Mouse (Mus musculus): ENCODE measurements around the gene Slc25a22. TPM values are rescaled to one million over a fixed set of nuclear protein-coding genes. Genes with fewer than 3 reads are reported as not detected.
A peak's percentile ranks its signal among the peaks of the same experiment; 100 is the strongest.
"Not testable (repeated sequence)": the region's sequence is repeated elsewhere in the genome, so short reads cannot be mapped to it uniquely, and the experiment has no call there.

The Slc25a22 gene
- polyA plus RNA-seq, 1 experiment from 2014 or later = 71.3 TPM

DNA sequence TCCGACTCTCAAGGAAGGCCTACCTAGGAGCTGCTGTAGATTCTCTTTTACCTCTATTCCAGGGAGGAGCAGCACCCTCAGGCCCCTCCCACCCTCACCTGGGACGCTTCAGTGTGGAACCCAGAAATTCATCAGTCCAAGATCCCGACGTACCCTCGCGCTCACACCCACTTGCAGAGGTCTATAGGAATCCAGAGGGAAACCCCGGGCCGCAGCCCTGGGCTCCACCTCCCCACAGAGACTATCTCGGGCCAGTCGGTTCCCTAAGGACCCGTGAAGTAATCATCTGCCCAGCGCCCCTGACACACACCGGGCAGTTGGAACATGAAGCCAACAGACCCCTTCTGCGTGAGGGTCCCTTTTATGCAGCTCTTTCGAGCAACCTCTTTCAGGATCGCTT lies 24.4 kb downstream of the Slc25a22 start:
- H3K27me3 ChIP-seq = no peaks in the 10 kb centered on the region
- H3K4me3 ChIP-seq (replicated peaks) = peak overlapping the region; percentile 76
- H3K9me3 ChIP-seq = no peaks in the 10 kb centered on the region
- ATAC-seq = peak; percentile 59
- H3K36me3 ChIP-seq = peaks cover 21% of the 10 kb centered on the region
- peaks cover 27% of the 10 kb centered on the region for H3K4me1 ChIP-seq (replicated peaks)
- peak overlapping the region; percentile 93 for H3K9ac ChIP-seq (replicated peaks)
- peak overlapping the region; percentile 88 for H3K27ac ChIP-seq
- WGBS = 5% methylated on average over 16 of the region's 16 CpGs
- H3K4me2 ChIP-seq (replicated peaks) = peak overlapping the region; percentile 89

DNA sequence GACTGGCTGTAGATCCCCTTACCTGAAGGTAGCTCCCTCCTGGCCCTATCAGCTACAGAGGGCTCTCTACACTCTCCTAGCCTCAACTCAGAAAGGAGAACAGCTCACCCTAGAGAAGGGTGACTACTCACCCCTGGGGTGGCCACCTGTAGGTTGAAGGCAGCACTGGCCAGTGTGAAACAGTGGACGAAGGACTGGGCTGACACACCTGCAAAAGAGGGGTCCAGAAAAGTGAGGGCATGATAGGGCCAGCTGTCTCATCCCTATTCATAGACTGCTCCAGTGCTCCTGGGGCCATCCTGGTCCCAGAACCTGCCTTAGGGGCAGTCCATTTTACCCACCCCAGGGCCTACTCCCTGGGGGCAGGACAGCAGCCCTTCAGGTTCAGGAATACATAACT lies 26.0 kb downstream of the Slc25a22 start:
- H3K36me3 ChIP-seq = peaks cover 31% of the 10 kb centered on the region
- 100% methylated on average over 1 of the region's 1 CpGs for WGBS
- no peak overlapping the region for H3K4me2 ChIP-seq (replicated peaks)
- H3K4me1 ChIP-seq (replicated peaks) = peaks cover 27% of the 10 kb centered on the region
- H3K9ac ChIP-seq (replicated peaks) = peak overlapping the region; percentile 23; the same call in 1 of the 2 replicates
- H3K4me3 ChIP-seq (replicated peaks) = no peak overlapping the region
- H3K27me3 ChIP-seq = no peaks in the 10 kb centered on the region
- H3K27ac ChIP-seq = no peak overlapping the region
- no peak for ATAC-seq
- no peaks in the 10 kb centered on the region for H3K9me3 ChIP-seq

DNA sequence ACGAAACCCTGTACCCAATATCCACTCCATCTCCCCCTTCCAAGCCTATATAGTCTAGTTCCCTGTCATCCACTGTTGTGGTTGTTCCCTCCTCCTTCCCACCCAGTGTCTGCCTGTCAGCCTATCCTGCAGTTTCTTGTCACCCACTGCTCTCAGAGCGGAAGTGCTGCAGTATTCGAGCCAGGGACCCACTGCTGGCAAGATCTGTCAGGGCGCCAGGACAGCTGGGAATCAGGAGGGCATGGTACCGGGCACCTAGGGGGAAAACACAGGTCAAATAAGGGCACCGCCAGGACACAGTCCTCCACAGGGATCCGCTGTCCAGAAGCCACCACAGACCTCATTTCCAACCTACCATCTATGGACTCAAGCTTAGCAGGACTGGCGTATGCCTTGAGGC lies 27.1 kb downstream of the Slc25a22 start:
- H3K27ac ChIP-seq = no peak overlapping the region
- no peaks in the 10 kb centered on the region for H3K27me3 ChIP-seq
- ATAC-seq = no peak
- H3K4me3 ChIP-seq (replicated peaks) = no peak overlapping the region
- 96% methylated on average over 8 of the region's 8 CpGs for WGBS
- H3K36me3 ChIP-seq = peaks cover 31% of the 10 kb centered on the region
- no peak overlapping the region for H3K4me2 ChIP-seq (replicated peaks)
- peaks cover 27% of the 10 kb centered on the region for H3K4me1 ChIP-seq (replicated peaks)
- no peaks in the 10 kb centered on the region for H3K9me3 ChIP-seq
- H3K9ac ChIP-seq (replicated peaks) = 0 out of 2 replicates have a peak overlapping the region, but pooled peaks have one; percentile 30

- no peak overlapping the region for H3K4me2 ChIP-seq (replicated peaks)
- WGBS = 8% methylated on average over 11 of the region's 11 CpGs
Measured at GRCm38 (mm10) chr7:141408833-141409232, 28.9 kb downstream of the Slc25a22 start.

DNA sequence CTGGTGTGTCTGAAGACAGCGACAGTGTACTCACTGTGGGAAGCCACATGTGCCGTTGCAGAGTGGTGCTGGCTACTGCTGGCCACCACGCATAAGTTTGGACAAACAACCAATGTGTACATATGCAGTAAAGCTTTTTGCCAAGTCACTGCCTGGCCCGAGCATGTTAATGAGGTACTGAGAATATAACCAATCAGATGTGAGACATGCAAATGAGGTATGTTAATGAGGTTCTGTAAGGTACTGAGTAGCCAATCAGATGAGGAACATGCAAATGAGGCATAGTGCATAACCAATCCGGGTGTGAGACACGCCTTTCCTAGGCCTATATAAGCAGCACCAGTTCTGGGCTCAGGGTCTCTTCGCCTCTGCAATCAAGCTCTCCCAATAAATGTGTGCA lies 30.0 kb downstream of the Slc25a22 start:
- whole genome bisulfite sequencing = 96% methylated on average over 7 of the region's 7 CpGs
- not testable (repeated sequence) for H3K27me3 ChIP-seq; H3K9ac ChIP-seq (replicated peaks); H3K27ac ChIP-seq; H3K9me3 ChIP-seq; ATAC-seq; H3K4me3 ChIP-seq (replicated peaks); H3K4me2 ChIP-seq (replicated peaks)
- Histone ChIP-seq H3K36me3 (peaks cover 41% of the 10 kb centered on the region), H3K4me1 (replicated peaks) (peaks cover 14% of the 10 kb centered on the region)

More at GRCm38 (mm10) chr7:141408833-141409232, 28.9 kb downstream of the Slc25a22 start:
- Histone ChIP-seq H3K36me3 (peaks cover 34% of the 10 kb centered on the region), H3K27me3 (no peaks in the 10 kb centered on the region), H3K9ac (replicated peaks) (no peak overlapping the region), H3K9me3 (no peaks in the 10 kb centered on the region), H3K27ac (0 out of 2 replicates have a peak overlapping the region, but pooled peaks have one; percentile 2), H3K4me1 (replicated peaks) (peaks cover 22% of the 10 kb centered on the region), H3K4me3 (replicated peaks) (no peak overlapping the region)
- ATAC-seq = peak; percentile 62

GRCm38 (mm10) chr7:141405466-141405865 lies 32.2 kb downstream of the Slc25a22 start:
- H3K27ac ChIP-seq = no peak overlapping the region
- H3K4me2 ChIP-seq (replicated peaks) = no peak overlapping the region
- WGBS = 82% methylated on average over 4 of the region's 4 CpGs
- peaks cover 60% of the 10 kb centered on the region for H3K36me3 ChIP-seq
- 0 out of 2 replicates have a peak, but pooled peaks cover 4% of the 10 kb centered on the region for H3K4me1 ChIP-seq (replicated peaks)
- H3K9me3 ChIP-seq = no peaks in the 10 kb centered on the region
- H3K27me3 ChIP-seq = no peaks in the 10 kb centered on the region
- H3K4me3 ChIP-seq (replicated peaks) = no peak overlapping the region
- 0 out of 2 replicates have a peak overlapping the region, but pooled peaks have one; percentile 12 for H3K9ac ChIP-seq (replicated peaks)
- ATAC-seq = no peak

DNA sequence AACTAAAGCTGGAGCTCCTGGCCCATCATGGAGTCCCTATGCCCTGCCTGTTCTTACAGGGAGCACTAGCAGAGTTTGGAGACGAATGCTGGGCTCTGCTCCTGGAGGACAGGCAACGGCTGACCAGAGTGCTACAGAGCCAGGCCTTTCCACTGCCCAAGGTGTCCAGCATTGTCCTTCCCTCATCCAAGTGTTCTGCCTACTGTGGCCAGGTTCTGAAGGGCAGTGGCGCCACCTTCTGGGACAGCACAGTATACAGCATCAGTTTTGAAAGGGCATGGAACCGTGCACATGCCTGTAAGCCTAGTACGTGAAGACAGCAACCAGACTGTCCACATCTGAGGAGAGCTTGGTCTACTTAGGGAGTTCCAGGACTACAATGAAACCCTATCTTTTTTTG lies 34.4 kb downstream of the Slc25a22 start:
- peaks cover 64% of the 10 kb centered on the region for H3K36me3 ChIP-seq
- no peaks in the 10 kb centered on the region for H3K4me1 ChIP-seq (replicated peaks)
- 42% methylated on average over 5 of the region's 5 CpGs for WGBS
- no peak overlapping the region for H3K4me3 ChIP-seq (replicated peaks)
- H3K27me3 ChIP-seq = no peaks in the 10 kb centered on the region
- H3K27ac ChIP-seq = no peak overlapping the region
- no peak overlapping the region for H3K9ac ChIP-seq (replicated peaks)
- H3K9me3 ChIP-seq = no peaks in the 10 kb centered on the region
- peak; percentile 58 for ATAC-seq
- H3K4me2 ChIP-seq (replicated peaks) = no peak overlapping the region

GRCm38 (mm10) chr7:141395348-141395747 lies 42.3 kb downstream of the Slc25a22 start:
- H3K27ac ChIP-seq = no peak overlapping the region
- H3K9ac ChIP-seq (replicated peaks) = no peak overlapping the region
- no peaks in the 10 kb centered on the region for H3K27me3 ChIP-seq
- peaks cover 47% of the 10 kb centered on the region for H3K36me3 ChIP-seq
- H3K4me1 ChIP-seq (replicated peaks) = peaks cover 14% of the 10 kb centered on the region
- no peak overlapping the region for H3K4me3 ChIP-seq (replicated peaks)
- H3K9me3 ChIP-seq = no peaks in the 10 kb centered on the region
- no peak overlapping the region for H3K4me2 ChIP-seq (replicated peaks)
- ATAC-seq = no peak
- WGBS = 80% methylated on average over 1 of the region's 1 CpGs

DNA sequence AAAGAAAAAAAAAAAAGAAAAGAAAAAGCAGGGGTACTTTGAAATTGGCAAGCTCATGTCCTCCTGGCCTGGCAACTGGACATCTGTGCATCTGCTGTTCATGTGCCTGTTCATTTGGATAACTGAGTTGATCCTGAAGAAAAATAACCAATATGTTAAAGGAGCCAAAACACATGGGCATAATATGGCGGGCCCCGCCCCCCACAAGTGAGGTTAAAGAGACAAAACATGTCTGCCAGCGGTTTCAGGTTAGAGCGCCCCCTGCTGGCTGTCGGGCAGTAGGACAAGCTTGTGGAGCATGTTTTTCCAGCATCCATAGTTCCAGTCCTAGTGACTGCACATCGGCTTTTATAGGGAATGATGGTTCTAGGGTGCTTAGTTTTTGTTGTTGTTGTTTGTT lies 42.9 kb downstream of the Slc25a22 start:
- Histone ChIP-seq H3K9me3 (no peaks in the 10 kb centered on the region), H3K36me3 (peaks cover 42% of the 10 kb centered on the region), H3K4me3 (replicated peaks) (no peak overlapping the region), H3K4me1 (replicated peaks) (peaks cover 14% of the 10 kb centered on the region), H3K27me3 (no peaks in the 10 kb centered on the region), H3K4me2 (replicated peaks) (no peak overlapping the region), H3K27ac (no peak overlapping the region), H3K9ac (replicated peaks) (no peak overlapping the region)
- WGBS = 26% methylated on average over 6 of the region's 6 CpGs
- no peak for ATAC-seq

- Histone ChIP-seq H3K27me3 (peaks cover 4% of the 10 kb centered on the region), H3K9me3 (no peaks in the 10 kb centered on the region), H3K36me3 (peaks cover 35% of the 10 kb centered on the region), H3K4me3 (replicated peaks) (no peak overlapping the region), H3K4me2 (replicated peaks) (no peak overlapping the region), H3K9ac (replicated peaks) (no peak overlapping the region), H3K4me1 (replicated peaks) (peaks cover 14% of the 10 kb centered on the region), H3K27ac (no peak overlapping the region)
- no peak for ATAC-seq
- WGBS = 88% methylated on average over 7 of the region's 7 CpGs
Measured at GRCm38 (mm10) chr7:141394158-141394557, 43.5 kb downstream of the Slc25a22 start.

DNA sequence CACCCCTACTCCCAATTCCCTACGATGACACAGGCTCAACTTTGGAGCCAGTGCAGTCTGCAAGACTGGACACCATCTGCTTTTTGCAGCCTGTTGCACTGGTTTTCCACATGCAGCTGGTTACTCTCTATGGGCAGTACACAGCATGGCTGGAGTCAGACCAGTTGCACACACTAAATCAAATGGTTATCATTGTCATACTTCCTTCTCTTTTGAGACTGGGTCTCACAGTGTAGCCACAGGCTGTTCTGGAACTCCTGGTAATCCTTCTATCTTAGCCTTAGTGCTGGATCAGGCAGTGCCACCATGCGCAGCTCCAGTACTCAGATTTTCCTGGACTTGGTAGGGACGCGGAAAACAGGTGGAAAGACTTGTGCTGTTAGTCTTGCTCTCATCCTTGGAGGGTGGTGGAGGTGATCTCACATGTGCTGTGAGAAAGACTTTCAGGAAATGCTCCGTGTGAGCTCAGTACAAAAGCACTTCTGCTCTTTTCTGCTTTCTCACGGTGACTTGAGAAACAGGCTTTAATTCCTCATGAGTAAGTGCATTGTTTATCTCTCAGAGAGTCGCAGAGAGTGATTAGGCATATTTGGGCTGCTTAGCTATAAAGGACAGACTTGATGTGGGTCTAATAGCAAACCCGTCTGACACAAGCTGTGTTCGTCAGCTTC lies 45.0 kb downstream of the Slc25a22 start:
- peak overlapping the region; percentile 83 for H3K9ac ChIP-seq (replicated peaks)
- peaks cover 6% of the 10 kb centered on the region for H3K27me3 ChIP-seq
- H3K4me1 ChIP-seq (replicated peaks) = peaks cover 14% of the 10 kb centered on the region
- ATAC-seq = no peak
- H3K9me3 ChIP-seq = no peaks in the 10 kb centered on the region
- peak overlapping the region; percentile 93 for H3K4me2 ChIP-seq (replicated peaks)
- WGBS = 32% methylated on average over 9 of the region's 9 CpGs
- peak overlapping the region; percentile 68 for H3K4me3 ChIP-seq (replicated peaks)
- peaks cover 21% of the 10 kb centered on the region for H3K36me3 ChIP-seq
- peak overlapping the region; percentile 79; the same call in 1 of the 2 replicates for H3K27ac ChIP-seq

GRCm38 (mm10) chr7:141391625-141392551 lies 45.8 kb downstream of the Slc25a22 start, which contains the start of gene Taldo1:
Gene Taldo1, plus strand, starts transcription at chr7:141392199.
- Histone ChIP-seq H3K4me3 (replicated peaks) (peak within 1 kb of the TSS; percentile 68), H3K4me1 (replicated peaks) (peaks cover 14% of the 10 kb centered on the region), H3K27me3 (peaks cover 6% of the 10 kb centered on the region), H3K36me3 (peaks cover 16% of the 10 kb centered on the region), H3K4me2 (replicated peaks) (peak within 1 kb of the TSS; percentile 93), H3K27ac (peak within 1 kb of the TSS; percentile 79), H3K9me3 (no peaks in the 10 kb centered on the region), H3K9ac (replicated peaks) (peak within 1 kb of the TSS; percentile 83)
- WGBS = under 1% methylated on average over 57 of the region's 57 CpGs
- peak; percentile 92 for ATAC-seq

All from midbrain, embryonic 13.5 days (tissue).